Mouse (Mus musculus) heart, adult 8-10 months (tissue): Measurements from ENCODE around the gene Dscam. TPM values are rescaled to one million over a fixed set of nuclear protein-coding genes. Genes with fewer than 3 reads are reported as not detected.

ENCODE experiments used
- DNase-seq: peaks from one replicate; pipeline ENCODE4 v3.0.0; 2022; ENCODE audit warnings: low spot score
- total RNA-seq, 4 experiments: library from RNA; stranded (reverse); gene quantifications; 2 replicates each; pipeline ENCODE4 v1.2.4; 2022

Dscam gene
- total RNA-seq, 4 experiments from 2014 or later, result not detected

DNA sequence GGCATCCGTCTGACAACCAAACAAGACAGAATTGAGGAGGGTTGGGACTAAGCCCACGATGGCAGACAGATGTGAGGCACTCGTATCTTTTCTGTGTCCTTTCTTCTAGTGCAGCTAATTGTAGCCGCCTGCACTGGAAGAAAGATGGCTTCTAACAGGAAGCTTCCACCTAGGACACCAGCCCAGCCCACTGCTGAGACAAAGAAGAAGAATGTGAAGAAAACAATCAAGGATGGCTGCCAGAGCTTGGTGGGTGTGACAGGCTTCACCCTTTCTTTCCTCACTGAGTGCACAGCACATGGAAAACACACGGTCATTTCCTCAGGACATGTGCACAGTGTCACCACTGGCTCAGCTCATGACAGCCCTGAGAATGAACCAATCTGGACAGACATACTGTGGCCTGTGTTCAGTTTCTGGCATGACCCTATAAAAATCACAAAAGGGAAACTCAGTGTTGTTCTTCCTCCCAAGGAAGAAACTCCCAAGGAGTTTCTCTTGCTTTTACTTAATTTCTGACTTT lies 411.4 kb downstream of the Dscam start:
- DNase-seq, result no peak

DNA sequence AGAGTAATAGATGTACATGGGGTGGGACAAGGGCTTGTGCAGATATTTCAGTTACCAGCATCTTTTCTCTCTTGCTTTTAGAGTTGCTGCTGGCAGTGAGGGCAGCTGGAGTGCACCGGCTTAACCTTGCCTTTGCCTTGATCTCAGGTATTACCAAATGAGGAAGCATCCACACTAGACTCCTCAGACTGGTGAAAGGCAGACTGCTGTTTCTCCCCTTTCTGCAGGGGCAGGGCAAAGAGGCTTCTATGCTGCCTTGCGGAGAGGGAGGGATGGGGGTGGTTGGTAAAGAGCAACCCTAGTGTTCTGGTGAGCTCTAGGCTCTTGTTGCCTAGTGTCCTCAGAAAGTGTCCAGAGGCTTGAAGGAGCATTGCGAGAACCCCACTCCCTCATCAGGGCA lies 412.2 kb downstream of the Dscam start:
- DNase-seq, result no peak

DNA sequence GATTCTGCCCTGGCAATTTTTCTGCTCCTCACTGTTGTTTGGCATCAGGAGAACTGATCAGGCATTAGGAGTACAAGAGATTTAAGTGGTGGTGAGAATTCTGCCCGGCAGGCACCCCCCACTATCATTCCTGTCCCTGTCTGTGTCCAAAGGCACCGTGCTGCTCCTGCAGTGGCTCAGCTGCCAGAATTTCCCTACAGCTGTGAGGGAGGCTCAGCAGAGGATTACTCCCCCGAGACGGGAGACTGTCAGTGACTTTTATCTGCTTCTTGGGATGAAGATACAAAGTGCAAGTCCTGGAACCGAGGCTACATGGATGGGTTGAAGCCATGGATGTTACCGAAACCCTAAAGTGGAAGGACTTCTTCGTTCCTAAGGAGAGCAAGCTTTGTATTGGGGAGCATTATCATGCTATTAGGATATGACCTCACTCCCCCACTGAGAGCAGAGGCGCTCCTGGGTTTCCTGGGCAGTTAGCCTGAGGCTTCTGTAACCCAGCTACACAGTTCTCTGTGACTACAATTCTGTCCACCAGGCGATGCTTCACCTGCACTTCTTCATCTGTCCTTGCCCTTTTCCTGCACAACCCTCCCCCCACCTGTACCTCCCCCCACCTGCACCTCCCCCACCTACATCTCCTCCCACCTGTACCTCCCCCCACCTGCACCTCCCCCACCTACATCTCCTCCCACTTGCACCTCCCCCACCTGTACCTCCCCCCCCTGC lies 412.8 kb downstream of the Dscam start:
- no peak for DNase-seq

DNA sequence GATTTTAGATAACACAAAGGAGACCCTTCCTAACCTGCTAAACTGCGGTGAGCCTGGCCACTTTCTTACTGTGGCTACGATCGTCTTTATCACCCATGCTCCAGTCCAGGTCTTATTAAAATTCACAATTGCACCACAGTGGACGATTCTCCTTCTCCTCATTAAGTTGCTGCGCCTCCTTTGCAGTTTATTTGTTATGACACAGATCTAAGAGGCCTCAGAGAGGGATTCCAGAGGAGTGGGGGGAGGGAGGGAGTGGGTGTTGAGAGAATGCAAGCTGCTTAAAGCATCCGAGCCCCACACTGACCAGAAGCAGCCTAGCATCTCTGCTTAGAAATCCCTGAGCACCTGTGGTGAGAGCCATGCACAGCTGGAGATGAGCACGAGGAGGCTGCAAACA lies 413.6 kb downstream of the Dscam start:
- DNase-seq, result no peak

DNA sequence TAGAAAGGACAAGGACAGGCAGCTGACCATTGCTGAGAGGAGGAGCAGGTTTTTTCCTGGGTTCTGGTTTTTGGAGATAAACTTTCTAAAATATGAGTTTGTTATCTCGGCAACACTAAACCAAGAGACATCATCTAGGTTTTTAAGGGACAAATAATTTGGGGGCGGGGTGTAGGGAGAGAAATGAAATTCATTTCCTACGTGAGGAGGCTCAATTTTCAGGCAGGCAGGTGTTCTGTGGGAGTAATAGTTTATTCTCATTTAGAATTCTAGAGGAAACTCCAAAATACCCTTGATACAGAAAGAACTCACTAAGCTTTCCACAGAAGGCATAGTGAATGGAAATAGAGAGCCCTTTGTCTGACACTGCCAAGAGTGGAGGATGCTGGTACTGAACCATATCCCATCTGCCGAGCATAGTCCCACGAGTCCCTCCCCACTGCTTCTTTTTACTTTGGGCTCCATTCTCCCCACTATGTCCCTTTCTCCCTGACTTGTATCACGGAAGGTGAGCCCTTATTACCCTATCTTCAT lies 415.5 kb downstream of the Dscam start:
- DNase-seq, result no peak

DNA sequence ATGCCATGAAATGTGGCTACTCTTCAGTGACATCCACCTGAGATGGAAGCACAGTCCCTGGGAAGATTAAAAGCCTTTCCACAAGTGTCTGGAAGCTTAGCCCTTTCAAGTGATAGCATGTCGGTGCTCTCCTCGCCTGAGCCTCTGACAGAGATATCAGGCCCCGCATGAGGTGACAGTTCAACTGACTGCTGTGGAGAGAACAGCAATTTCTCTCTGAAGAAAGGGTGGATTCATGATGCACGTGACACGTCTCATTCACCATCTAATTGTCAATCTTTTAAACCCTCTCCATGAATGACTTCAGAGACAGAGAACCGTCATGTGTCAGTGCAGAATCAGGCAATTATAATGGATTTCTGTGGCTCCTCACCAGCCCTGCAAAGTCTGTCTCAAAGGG lies 416.2 kb downstream of the Dscam start:
- no peak for DNase-seq

DNA sequence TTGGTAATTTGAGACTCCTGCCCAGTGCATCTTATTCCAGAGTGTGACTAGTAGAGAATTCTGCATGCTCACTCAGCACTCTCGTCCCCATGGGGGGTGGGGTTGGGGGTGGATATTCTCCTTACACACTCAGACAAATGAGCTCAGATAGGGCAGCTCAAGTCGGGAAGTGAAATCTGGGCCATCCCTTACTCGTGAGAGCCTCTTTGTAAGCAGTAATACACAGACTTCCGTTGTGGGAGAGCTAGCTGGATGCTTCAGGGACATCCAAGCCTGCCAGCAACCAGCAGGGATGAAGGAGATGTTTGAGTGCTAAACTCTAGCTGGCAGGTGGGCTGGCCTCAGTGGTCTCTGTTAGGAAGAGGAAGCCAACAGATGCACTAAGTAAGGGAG lies 416.8 kb downstream of the Dscam start:
- no peak for DNase-seq

DNA sequence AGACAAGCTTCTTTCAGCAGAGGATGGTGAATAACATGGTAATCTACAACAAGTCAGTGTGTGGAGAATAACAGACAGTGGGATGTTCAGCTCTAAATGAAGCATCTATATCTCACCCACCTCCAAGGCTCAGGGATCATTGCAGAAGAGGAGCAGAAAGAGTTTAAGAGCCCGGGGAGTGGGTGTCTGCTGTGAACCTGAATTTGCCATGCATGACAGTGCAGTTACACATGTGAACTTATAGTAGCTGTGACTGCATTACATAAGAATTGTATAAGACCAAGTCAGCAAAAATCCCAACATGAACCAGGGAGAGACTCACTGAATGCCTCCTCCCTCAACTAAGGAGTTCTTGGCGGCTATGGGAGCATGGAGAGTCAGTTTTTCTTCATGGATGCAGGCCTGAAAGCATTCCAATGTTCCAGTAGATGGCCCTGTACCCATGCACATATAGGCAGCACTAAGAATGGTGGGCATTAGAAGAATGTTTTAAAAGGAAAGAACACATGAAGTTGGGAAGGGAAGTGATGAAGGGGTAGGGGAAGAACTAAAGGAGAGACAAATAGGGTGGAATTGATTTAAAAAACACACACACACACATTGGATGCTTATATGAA lies 417.3 kb downstream of the Dscam start:
- no peak for DNase-seq

DNA sequence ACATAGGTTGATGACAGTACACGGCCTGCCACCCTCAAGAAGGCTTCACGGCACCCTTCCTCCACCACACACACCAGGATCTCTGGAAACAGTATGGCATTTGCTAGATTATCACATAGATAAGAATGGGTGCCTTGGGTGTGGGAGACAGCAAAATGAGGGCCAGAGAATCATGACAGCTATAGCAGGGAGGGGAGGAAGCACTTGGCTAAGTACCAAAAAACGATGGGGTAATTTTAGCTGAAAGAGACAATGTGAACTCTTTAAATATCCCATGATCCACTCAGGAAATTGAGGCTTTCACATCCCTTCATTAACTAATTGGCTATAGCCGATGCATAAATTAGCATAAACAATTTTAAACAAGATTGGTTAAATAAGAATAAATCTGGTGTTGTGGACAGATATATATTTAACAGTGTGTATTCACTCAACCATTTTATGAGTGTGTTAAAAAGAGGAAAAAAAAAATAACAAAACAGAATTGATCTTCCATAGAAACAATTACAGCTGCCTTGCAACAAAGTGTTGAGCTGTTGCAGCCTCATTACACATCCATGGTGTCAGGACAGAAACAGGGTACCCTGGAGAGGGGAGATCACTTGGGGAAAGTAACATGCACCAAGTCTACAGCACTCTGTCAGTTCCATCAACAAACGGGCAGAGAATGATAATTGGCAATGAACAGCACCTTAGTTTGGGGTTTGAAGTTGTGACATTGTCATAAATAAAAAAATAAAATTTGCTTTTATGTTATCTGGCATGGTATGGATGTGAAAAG lies 427.9 kb downstream of the Dscam start:
- no peak for DNase-seq

DNA sequence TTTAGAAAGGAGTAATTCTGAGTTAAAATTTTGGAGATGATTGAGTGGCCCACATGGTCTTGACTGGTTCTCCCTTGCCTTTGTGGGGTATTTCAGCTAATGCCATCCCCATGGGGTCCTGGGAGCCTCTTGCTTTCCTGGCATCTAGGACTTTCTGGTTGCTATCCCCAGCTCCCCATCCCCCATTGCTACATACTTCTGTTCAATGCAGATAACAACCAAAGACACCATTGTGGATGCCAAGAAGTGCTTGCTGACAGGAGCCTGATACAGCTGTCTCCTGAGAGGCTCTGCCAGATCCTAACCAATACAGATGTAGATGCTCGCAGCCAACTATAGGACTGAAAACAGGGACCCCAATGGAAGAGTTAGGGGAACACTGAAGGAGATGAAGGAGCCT lies 429.2 kb downstream of the Dscam start:
- DNase-seq, result no peak

DNA sequence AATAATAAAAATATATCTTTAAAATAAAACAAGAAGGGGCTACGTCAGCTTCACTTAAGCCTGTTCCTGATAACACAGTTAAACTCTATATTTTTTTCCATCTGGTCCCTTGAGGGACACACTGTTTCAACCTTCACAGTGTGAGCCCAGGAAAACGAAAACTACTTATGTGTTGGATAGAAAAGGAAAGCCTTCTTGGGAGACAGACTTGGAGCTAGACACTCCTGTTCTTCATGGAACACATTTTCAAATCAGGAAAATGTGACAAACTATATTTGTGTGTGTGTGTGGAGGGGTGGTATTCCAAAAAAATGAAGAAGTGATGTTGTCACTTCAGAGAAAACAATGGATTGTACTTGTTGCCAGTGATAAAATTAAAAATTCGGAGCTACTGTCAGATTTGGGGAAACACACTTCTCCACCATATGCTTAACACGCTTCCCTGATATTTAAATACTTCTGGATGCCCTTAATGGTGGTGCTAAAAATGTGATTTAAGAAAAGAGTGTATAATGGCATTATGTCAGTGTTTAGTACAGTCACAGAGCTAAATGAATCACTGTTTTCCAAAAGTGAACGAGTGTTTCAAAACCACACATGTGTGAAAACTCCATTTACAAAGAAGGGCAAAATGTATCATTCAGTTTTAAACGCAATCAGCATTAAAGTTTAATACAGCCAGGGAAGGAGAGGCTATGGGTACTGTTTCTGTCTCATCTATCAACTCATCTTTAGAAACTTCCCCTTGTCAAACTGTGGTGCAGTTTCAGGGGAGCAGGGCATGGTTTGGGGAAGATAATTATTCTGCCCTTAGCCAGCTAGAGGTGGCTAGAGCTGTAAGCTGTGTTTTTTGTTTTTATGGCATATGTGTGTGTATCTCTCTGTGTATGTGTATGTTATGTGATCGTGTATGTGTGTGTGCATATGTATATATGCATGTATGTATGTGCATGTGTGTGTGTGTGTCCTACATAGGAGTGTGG lies 430.2 kb downstream of the Dscam start:
- DNase-seq, result no peak

DNA sequence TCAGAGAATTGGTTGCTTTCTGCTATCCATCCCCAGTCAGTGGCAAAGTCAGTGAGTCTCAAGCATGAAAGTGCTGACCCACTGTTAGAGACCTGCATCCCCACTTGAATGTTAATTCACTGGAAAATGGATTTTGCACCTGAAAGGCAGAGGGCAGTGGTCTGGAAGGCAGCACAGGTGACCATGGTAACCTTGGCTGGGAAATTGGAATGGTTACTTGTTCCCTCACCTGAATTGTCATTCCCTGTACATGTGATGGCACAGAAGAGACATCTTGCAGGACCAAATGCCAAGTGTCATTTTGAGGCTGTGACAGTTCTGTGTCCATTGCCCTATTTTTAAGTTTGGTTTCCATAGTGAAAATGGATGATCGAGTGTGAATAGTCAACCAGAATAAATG lies 434.1 kb downstream of the Dscam start:
- DNase-seq, result no peak

DNA sequence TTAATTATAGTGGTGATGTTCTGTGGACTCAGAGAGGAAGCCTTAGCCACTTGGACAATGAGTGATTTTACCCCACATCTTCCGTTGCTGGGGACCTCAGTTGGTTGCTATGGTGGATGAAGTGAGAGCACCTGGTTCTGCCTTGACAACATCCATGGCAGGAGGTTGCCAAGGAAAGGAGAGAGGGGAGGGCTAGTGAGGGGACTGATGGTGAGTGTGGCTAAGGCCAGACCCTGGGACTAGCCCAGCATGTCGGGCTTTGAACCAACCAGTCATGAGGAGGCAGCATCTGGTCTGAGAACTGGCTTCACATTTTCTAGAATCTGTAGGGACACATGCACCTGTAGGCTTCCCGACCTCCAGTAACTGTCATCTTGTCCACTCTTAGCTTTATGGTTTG lies 439.7 kb downstream of the Dscam start:
- no peak for DNase-seq

DNA sequence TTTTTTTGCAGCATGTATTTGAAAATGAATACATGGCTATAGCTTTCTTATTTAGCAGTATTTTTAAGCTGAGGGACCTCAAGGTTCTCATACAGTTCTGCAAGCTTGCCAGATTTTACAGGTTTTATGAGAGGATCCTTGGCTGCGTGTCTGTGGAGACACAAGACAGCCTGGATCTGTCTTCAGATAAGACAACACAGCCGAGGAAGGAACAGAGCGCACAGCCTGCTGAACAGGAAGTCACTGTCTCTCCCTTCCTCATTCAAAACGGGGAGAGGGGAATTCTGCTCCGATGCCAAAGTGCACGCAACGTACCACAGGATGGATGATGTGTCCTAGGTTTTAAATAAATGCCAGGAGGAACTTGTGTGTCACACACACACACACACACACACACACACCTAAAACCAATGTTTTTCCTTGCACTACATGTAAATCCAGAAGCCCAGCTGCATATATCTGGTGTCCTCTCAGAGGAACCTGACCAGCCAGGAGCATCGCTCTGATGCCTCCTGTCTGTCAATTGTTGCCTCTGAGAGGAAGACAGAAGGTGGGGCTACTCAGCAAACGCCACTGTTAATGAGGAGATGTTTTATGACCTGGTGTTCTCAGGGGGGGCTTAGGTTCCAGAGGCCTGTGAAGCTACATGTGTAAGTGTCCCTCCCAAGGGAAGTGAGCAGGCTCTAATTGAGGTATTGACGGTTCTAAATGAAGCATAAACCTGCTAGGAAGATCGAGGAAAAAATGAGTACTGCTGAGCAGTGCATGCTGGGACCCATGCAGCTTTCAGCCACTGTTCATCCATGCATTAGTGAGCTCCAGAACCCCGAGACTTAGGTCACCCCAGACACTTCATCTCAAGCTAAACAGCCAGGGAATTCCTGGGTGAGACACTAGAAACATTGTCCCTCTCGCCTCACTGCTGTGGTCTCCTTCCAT lies 442.4 kb downstream of the Dscam start:
- no peak for DNase-seq

DNA sequence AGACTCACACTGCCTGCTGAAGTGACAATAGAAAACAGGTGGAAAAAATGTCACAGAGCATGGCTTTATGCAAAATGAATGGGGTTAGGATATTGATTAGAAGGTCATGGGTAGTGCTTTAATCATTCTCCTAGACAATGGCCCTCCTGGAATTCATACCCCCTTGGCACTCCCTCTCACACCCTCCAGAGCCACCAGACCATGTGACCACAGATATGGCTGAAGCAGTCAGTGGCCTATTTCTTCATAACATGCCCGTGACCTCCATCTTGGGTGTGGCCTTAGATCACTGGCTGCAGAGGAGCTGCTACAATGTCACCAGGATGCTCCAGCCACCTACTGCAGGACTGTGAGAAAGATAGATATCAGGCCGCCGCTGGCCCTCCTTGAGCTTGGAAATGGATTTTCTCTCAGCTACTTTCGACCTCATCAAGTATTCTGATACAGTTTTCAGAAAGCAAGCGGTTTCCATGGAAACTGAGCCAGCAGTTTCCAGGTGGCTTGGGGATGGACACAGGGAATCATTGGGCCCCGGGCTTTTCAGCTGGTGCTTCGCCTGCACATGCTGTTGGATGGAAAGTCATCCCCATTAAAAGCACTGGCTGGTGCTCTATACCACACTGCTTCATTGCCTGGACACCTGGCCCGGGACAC lies 445.4 kb downstream of the Dscam start:
- no peak for DNase-seq

DNA sequence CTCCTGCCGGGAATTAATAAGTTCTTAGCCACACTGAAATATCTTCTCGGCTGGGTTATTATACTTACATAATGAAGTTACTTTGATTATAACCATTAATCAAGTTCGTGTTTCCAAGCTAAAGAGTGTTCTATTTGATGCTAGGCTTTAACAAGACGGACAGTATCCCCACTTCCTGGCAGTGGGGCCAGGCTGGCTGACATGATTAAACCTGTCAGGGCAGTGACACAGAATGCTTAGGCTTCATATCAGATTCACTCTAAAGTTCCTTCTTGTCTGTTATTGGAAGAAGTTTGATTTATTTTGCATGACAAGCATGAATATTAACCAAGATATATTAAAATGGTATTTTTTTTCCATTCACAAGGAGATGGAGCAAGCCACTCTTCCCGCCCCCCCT lies 446.0 kb downstream of the Dscam start:
- DNase-seq, result no peak

DNA sequence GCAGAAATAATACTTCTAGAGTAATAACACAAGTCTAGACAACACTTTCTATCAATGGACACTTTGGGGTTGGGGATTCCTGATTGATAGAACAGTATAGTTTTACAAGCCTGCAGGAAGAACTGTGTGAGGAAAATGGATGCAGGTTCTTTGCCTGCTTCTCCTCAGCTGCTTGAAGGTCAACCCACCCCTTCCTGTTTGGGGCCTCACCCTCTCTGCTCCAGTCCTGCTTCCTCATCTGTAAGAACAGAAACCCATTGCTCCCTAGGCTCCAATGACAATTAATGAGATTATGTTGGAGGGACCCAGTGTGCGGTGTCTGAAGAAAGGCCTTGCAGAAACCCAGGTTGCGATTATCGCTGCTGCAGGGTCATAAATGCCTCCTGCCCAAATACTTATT lies 446.4 kb downstream of the Dscam start:
- DNase-seq, result no peak

DNA sequence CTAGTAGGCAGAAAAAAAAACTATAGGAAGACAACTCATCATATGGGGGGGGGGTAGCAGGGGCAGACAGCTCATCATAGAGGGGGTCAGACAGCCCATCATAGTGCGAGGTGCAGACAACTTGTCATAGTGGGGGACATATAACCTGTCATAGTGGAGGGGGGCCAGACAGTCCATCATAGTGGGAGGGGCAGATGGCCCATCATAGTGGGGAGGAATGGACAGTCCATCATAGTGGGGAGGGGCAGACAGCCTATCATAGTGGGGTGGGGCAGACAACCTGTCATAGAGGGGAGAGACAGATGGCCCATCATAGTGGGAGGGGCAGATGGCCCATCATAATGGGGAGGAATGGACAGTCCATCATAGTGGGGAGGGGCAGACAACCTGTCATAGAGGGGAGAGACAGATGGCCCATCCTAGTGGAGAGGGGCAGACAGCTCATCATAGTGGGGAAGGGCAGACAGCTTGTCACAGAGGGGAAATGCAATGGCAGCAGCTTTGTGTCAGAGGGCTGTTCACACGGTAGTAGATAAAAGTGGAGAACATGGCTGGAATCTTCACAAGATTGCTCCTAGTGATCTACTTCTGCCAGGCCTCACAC lies 447.4 kb downstream of the Dscam start:
- no peak for DNase-seq

DNA sequence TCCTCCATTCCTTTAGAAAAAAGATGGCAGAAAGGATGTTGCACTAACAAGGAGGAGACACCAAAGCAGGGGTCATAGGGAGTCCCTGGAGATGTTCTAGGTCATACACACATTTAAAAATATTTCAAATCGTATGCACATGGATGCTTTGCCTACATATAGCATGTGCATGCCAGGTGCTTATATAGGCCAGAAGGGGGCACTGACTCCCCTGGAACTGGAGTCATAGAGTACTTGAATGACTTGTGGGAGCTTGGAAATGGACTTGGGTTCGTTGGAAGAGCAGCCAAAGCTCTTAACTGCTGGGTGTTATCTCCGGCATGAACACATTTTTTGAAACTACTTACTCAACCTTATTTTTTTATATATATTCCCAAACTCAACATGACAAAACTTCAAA lies 448.4 kb downstream of the Dscam start:
- DNase-seq, result no peak
